Mouse (Mus musculus): ENCODE data around the gene Cdk14.

The Cdk14 gene

GRCm38 (mm10) chr5:5419992-5420455, at the start of gene Cdk14:
Gene Cdk14, minus strand, starts transcription at chr5:5420312.
- no peak for DNase-seq (ENCODE audit: low spot score in 2 of 2)

DNA sequence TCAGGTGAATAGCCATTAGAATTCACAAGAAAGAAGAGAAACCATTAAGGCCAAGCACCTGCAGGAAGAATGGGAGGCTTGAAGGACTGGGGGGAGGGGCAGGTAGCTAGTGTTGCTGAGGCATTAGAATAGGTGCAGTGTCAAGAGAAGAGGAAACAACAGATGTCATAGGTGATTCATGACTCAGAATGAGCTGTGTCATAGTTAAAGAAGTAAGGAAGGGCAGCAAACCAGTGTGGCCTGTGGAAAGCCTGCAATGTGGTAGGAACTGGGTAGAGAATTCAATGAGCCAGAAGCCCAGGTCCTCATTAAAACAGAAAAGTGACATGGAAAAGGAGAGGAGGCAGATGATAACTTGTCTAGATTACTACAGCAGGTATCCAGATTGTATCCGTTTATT, 45.1 kb upstream of the Cdk14 start:
- DNase-seq (ENCODE audit: low spot score in 2 of 2) = no peak

DNA sequence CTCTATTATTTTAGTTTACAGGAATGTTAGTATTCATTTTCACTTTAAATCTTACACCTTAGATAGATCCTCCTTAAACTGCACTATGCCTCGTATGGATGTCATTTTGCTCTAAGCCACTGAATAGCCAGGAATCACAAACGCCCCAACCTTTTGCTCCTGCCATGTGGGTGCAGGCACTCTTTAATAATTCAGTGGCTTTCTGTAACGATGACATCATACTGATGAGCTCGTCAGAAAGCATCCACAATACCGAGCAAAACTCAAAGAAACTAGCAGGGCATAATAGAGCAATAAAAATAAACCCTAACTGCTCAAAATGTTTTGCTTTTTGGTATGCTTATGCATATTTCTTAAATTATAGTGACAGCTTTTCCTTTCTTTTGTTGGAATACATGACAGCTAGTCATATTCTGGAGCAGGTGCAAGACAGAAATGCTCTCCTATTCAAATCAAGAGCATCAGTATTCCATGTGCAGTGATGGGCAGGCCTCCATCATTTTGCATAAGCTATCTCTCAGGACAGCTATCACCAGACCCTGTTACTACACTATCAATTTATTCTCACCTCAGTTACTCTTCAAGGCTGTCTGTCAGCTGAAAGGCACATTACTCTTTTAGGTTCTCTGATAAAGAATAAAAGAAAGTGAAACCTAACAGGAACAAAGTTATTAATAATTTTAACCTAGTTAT, 11.8 kb upstream of the Cdk14 start:
- DNase-seq (ENCODE audit: low spot score in 2 of 2) = no peak

- no peak for DNase-seq (ENCODE audit: low spot score in 2 of 2)
Observed at GRCm38 (mm10) chr5:5423723-5424171, 3.6 kb upstream of the Cdk14 start.

- no peak for DNase-seq (ENCODE audit: low spot score in 2 of 2)
Observed at GRCm38 (mm10) chr5:5423081-5423480, 3.0 kb upstream of the Cdk14 start.

DNA sequence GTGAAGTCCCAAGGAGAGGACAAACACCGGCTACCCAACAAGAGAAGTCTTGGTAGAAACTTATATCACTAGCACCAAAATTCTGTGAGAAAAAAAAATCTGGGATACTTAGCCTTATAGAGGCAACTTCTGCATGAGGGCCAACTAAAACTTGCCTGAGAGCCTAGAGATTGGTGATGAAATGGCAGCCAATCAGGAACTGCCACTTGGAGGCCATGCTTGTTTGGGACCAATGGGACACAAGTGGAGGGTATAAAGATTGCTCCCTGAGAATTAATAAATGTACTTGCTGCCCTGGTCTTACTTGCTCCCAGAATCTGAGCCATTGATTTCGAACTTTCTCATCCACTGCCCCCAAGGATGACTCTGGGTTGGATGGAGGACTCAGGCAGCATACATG, 1.3 kb upstream of the Cdk14 start:
- DNase-seq (ENCODE audit: low spot score in 2 of 2) = no peak

DNA sequence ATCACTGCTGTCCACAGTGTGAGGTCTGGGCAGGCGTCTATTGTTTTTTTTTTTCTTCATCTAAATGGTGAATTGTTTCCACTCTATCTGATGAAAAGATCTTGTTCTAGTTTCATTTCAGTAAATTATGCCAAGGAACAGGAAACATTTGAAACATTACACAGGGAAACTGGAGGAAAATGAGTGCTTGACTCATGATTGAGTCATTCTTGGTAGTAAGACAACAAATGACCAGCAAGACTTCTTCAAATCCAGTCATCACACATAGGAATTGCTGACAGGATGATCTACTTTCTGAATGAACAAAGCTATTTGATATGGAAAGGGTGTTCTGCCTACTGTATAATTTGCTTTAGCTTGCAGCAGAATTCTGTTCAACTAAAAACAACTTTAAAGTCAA, 859 bp downstream of the Cdk14 start:
- no peak for DNase-seq (ENCODE audit: low spot score in 2 of 2)

DNA sequence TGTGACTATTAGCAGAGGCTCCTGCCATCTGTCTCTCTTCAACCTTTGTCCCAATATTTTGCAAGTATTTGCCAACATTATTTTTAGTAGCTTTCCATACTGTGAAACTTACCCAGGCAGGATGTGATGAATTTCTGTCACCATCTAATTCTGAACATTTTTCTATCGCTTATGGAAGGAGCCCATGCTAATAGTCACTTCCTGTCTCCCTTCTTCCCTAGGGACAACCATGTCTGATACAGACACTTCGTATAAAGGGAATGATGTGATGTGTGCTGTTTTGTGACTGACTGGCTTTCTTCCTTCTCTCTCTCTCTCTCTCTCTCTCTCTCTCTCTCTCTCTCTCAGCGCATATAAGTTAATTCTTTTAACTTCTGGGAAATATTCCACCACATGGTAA, 5.3 kb downstream of the Cdk14 start:
- DNase-seq (ENCODE audit: low spot score in 2 of 2) = no peak

- no peak for DNase-seq (ENCODE audit: low spot score in 2 of 2)
Observed at GRCm38 (mm10) chr5:5411886-5412285, 8.2 kb downstream of the Cdk14 start.

GRCm38 (mm10) chr5:5401986-5402385, 18.1 kb downstream of the Cdk14 start:
- DNase-seq (ENCODE audit: low spot score in 2 of 2) = peak in 1 of 2 experiments; percentile 10

DNA sequence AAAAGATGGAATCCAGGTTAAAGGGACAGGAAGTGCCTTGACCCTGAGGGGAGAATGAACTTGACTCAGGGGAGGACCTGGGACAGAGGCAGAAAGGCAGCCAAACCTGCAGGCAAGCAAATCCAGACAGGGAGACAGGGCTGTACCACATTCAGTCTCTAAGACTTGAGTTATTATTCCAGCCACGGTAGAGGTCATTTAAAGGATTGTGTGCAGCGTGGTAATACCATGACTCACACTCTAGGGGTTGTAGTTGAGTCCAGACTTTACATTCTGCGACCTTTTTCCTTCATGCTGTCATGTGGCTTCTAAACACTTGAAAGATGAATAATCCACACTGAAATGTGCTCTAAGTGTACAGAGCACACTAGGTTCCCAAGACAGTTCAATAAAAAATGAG, 27.3 kb downstream of the Cdk14 start:
- no peak for DNase-seq (ENCODE audit: low spot score in 2 of 2)

DNA sequence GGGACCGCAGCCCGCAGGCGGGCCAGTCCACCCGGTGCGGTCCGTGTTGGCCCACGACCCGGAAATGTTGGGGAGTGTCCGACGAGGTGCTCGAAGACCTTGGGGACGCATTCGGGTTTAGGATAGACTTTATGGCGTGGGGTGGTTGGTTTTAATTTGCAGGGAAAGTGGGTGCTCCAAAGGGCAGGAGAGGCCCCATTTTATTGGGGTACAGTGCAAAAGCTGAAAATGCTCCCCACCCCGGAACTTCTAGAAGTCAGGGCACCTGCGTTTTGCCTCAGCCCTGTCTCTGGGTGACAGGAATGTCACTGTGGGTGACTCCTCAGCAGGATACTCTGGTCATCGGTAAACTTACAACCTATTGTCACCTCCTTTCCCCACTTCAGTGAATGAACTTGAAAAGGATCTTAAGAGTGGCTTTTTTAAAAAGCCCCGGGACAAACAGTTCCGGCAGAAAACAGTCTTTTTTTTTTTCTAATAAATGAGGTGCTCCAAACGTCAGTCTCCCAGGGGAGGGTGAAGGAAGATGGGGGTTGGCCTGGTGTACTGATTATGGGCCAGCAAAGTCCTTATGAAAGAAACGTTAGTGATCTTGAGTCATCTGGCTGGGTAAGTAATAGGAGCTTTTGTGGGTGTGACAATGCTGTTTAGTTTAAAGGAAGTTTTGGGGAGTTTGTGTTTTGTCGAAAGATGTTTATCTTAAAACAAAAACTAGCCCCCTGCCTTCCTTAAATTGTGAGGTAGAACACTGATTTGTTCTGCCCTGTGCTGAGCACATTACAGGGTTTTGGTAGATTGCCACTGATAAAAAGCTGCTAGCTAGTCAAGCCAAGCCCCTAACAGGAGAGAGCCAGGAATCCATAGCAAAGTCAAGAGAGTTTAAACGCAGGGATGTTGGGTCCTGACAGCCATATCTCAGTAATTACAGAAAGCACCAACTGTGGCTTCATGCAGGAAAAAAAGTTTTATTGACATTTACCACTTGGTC, 39.1 kb downstream of the Cdk14 start:
- no peak for DNase-seq (ENCODE audit: low spot score in 2 of 2)

- DNase-seq (ENCODE audit: low spot score in 2 of 2) = peak; percentile 19 to 43
Observed at GRCm38 (mm10) chr5:5379870-5380730, 40.0 kb downstream of the Cdk14 start.

- no peak for DNase-seq (ENCODE audit: low spot score in 2 of 2)
Observed at GRCm38 (mm10) chr5:5379501-5379869, 40.6 kb downstream of the Cdk14 start.

DNA sequence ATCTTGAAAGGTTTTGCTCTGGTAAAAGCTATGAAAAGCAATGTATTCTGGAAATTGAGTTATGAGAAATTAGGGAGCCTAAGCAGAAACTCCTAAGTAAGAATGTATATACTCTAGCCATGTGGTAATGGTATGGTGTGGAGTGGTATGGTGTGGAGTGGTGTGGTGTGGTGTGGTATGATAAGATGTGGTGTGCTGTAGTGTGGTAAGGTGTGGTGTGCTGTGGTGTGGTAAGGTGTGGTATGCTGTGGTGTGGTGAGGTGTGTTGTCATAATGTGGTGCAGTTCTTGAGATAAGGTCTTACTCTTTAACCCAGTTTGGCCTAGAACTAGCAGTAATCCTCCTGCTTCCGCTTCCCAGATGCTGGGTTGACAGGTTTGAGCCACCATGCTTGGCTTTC, 45.7 kb downstream of the Cdk14 start:
- no peak for DNase-seq (ENCODE audit: low spot score in 2 of 2)

- no peak for DNase-seq (ENCODE audit: low spot score in 2 of 2)
Observed at GRCm38 (mm10) chr5:5373541-5373940, 46.6 kb downstream of the Cdk14 start.

DNA sequence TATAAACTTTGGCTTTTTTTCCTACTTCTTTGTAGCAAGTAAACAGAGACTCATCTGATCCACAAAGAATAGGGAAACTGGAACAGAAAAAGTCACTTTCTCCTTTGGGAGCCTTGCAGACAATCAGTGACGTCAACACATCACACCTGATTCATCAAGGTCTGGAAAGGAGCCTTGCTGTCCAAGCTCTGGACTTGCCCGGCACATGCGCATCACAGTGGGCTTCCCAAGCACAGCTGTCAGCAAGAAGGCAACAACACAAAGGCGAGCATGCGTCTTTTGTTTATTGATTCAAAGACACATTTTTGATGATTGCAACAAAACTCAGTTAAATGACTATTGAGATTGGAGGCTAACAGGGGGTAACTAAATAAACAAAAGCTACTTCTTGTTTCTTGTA, 47.2 kb downstream of the Cdk14 start:
- DNase-seq (ENCODE audit: low spot score in 2 of 2) = no peak

DNA sequence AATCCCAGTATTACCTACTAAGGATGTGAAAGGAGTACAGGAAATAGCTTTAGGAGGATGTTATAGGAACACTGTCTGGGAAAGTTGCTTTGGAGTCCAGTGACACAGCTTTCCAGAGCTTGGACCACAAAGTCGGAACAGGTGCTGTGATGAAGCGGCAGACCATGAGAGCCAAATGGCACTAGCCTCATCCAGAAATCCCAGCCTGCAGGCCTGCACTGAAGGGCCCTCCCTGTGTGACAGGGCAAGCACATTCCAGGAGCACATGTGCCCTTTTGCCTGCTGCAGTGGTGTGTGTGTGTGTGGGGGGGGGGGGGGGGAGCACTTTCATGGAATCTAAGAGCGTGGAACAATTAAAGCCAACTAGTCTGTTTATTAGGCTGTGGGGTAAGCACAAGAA, 47.8 kb downstream of the Cdk14 start:
- DNase-seq (ENCODE audit: low spot score in 2 of 2) = no peak

- no peak for DNase-seq (ENCODE audit: low spot score in 2 of 2)
Observed at GRCm38 (mm10) chr5:5370322-5371082, 49.6 kb downstream of the Cdk14 start.

DNA sequence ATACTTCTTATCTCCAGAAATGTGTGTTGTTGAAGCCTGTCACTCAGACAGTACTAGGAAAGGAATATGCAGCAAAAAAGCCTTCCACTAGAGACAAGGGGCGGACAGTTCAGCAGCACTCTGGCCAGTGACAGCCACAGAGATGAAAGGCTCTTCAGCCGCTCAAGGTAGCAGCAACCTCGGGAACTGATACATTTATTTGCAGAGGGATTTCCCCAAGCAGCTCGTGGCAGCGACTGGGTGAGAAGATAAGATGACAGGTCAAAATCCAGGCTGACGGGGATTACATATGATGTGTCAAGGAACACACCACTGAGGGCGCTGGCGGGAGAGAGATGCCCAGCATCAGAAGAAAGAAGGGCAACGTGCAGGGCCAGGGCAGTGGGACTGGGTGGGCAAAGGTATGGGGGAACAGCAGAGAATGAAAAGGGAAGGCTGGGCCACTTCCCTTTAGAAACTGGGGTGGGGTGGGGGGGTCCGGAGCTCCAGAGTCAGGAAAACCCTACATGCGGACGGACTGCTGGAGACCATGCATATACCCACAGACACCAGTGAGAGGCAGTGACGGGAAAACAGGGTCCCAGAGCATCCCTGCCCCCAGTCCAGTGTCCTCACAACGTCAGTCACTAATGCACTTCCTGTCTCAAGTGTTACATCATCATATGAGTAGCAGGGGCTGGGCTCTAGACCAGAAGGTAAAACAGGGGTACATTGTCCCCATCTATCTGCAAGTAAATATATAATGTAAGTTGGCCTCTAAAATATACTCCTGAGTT, 51.5 kb downstream of the Cdk14 start:
- DNase-seq (ENCODE audit: low spot score in 2 of 2) = no peak
